Mouse (Mus musculus): ENCODE results near the gene Sbno2. TPM values are rescaled to one million over a fixed set of nuclear protein-coding genes. Genes with fewer than 3 reads are reported as not detected.

Sbno2 gene
- total RNA-seq, 2 experiments from 2014 or later, result 20.4 to 21.2 TPM

DNA sequence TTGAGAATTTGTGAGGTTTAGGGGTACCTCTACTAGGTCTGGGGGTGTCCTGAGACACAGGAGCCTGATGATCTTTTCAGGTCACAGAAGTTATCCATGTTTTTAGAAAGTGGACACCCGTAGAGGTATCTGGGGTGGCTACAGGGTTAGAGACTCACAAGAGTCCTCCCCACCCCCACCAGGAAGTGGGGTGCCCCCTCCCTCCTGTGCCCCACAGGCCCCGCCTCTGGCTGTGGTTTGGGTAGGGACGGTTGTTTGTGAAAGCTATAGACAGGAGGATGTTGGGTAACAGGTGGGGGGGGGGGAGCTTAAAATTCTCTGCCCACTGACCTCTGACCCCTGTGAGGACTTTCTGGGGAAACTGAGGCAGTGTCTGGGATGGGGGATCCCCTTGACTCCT, 88.0 kb downstream of the Sbno2 start:
- intact Hi-C loops (cut with DNase I), result no loop called here
- DNase-seq (ENCODE audit: extremely low spot score in 1 of 2, low spot score in 2 of 2), result peak in 1 of 2 experiments; percentile 68

DNA sequence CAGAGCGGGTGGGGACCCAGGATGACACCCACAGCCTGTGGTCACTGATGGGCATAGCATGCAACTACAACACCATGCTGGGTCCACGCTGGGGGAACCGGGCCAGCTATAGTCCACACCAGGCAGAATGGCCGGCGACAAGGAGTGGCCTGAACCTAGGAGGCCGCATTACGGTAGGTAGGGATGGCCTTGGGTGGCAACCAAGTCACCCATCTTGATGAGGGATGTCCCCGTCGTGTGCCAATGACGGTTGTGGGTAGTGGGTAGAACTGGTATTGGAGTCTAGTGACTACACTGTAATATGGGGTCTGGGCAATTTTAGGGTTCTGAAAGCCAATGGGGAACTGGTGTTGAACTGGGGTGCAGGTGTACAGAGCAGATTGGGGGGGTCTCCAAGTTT, 88.4 kb downstream of the Sbno2 start:
- intact Hi-C loops (cut with DNase I), result no loop called here
- DNase-seq (ENCODE audit: extremely low spot score in 1 of 2, low spot score in 2 of 2), result peak in 1 of 2 experiments; percentile 28

DNA sequence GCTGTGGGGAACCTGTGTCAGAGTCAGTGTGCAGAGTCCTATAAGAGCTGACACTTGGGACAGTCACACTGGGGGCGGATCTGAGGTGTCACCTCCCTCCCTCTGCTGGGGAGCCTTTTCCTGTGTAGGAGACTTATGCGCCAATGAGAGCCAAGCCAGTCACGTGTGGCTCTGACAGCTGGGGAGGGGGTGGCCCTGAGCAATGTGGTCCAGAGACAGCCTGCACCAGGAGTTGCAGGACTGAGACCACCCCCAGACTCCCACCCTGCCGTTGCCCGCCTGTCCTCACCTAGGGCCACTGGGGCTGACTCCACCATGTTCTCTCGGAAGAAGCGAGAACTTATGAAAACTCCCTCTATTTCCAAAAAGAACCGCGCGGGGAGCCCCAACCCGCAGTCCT, 88.9 kb downstream of the Sbno2 start, which contains the start of gene Arhgap45:
Gene Arhgap45, plus strand, starts transcription at position 143 of the 400 bp plus-strand sequence.
- intact Hi-C loops (cut with DNase I), result no loop called here
- DNase-seq (ENCODE audit: extremely low spot score in 1 of 2, low spot score in 2 of 2), result peak in 1 of 2 experiments; percentile 51

DNA sequence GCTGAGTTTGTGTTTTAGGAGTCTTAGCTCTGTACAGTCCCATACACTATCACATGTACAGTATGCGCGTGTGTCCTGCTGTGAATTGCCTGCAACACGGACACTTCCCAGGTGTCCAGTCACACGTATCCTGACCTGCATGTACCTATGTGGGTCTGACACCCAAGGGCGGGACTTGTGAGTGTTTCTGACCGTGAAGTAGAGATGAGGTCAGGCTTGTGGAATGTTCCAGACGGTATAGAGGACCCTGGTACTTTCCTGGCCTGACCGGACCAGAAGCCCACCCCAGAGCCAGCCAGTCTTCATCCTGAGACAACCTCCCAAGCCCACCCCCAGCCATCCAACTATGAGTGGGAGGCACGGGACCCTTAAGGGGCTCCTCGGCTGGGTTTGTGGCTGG, 89.8 kb downstream of the Sbno2 start:
- peak in 1 of 2 experiments; percentile 25 for DNase-seq (ENCODE audit: extremely low spot score in 1 of 2, low spot score in 2 of 2)
- intact Hi-C loops (cut with DNase I), result no loop called here

DNA sequence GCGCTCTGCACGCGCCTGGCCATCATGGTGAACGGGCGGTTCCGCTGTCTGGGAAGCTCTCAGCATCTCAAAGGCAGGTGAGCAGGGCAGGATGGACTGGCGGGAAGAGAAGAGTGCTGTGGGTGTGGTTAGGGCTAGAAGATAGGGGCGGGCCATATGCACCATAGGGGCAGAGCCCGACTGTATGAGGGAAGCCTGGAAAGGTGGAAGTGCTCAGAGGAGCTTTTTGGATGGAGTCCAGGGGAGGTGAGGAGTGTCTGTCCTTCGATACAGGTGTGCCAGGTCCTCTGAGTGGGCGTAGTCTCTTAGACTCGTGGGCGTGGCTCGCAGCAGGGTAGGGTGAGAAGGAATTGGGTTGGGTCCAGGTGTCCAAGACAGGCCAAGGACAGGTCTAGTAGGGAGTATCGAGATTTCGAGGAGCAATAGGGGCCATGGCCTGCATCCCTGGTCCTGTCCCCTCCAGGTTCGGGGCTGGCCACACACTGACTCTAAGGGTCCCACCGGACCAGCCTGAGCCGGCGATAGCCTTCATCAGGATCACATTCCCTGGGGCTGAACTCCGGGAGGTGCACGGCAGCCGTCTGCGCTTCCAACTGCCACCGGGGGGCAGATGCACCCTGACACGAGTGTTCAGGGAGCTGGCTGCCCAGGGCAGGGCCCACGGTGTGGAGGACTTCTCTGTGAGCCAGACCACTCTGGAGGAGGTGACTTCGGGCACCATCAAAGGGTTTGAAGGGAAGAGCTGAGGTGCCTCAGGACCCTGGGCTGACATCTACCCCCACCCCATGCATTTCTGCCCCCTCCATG, 90.7 kb downstream of the Sbno2 start:
- intact Hi-C loops (cut with DNase I), result no loop called here
- DNase-seq (ENCODE audit: extremely low spot score in 1 of 2, low spot score in 2 of 2), result peak in 1 of 2 experiments; percentile 32

DNA sequence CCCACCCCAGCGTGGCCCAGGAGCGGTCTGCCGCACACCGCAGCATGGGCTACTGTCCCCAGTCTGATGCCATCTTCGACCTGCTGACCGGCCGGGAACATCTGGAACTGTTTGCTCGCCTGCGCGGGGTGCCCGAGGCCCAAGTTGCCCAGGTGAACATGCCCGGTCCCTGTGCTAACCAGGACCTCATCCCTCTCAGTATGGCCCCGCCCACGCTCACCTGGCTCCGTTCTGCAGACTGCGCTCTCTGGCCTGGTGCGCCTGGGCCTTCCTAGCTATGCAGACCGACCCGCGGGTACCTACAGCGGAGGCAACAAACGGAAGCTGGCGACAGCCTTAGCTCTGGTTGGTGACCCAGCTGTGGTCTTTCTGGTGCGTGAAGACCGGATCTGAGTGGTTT, 91.8 kb downstream of the Sbno2 start:
- peak in 1 of 2 experiments; percentile 38 for DNase-seq (ENCODE audit: extremely low spot score in 1 of 2, low spot score in 2 of 2)
- intact Hi-C loops (cut with DNase I), result no loop called here

DNA sequence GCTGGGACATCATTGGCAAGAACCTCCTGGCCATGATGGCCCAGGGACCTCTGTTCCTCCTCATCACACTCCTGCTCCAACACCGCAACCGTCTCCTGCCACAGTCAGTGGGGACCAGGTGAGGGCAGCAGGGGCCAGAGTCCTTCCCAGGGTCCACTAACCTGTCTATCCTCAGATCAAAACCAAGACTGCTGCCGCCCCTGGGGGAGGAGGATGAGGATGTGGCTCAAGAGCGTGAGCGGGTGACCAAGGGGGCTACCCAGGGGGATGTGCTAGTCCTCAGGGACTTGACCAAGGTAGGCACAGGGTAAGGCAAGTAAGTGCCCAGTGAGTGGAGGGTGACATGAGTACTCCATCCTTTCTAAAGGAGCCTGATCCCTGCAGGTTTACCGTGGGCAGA, 93.6 kb downstream of the Sbno2 start:
- intact Hi-C loops (cut with DNase I), result no loop called here
- no peak for DNase-seq (ENCODE audit: extremely low spot score in 1 of 2, low spot score in 2 of 2)

Other genes with a start within 250 kb of the Sbno2 start
- 1 to 10 TPM; 4.5 to 5.2 TPM for gene Prtn3, start 231.1 kb downstream of the Sbno2 start, total RNA-seq (2021)
- 100 to 1,000 TPM; 135 to 142 TPM for gene Plppr3, start 230.9 kb downstream of the Sbno2 start, total RNA-seq (2021)
- not detected for gene Elane, start 219.3 kb downstream of the Sbno2 start, total RNA-seq (2021)
- not detected for gene Cfd, start 214.7 kb downstream of the Sbno2 start, total RNA-seq (2021)
- gene Med16, start 196.6 kb downstream of the Sbno2 start, total RNA-seq (2021), result 10 to 100 TPM; 55.4 to 61.9 TPM
- not detected for gene Gm26602, start 194.7 kb downstream of the Sbno2 start, total RNA-seq (2021)
- gene Kiss1r, start 188.6 kb downstream of the Sbno2 start, total RNA-seq (2021), result 1 to 10 TPM; 6.8 to 8.4 TPM
- 100 to 1,000 TPM; 389 to 406 TPM for gene R3hdm4, start 184.4 kb downstream of the Sbno2 start, total RNA-seq (2021)
- gene Arid3a, start 178.5 kb downstream of the Sbno2 start, total RNA-seq (2021), result 1 to 10 TPM; 6.0 to 7.1 TPM
- gene Wdr18, start 145.4 kb downstream of the Sbno2 start, total RNA-seq (2021), result 10 to 100 TPM; 46.2 to 49.9 TPM
- gene Grin3b, start 134.9 kb downstream of the Sbno2 start, total RNA-seq (2021), result under 1 TPM; 0.24 to 0.28 TPM
- gene Tmem259, start 121.2 kb downstream of the Sbno2 start, total RNA-seq (2021), result 100 to 1,000 TPM; 136 TPM
- gene Cnn2, start 117.0 kb downstream of the Sbno2 start, total RNA-seq (2021), result 10 to 100 TPM in 1 of 2 experiments, 1 to 10 TPM in 1; 8.9 to 12.4 TPM
- gene Abca7, start 109.1 kb downstream of the Sbno2 start, total RNA-seq (2021), result 1 to 10 TPM; 8.5 to 9.8 TPM
- 1 to 10 TPM; 3.3 to 4.5 TPM for gene Arhgap45, start 88.9 kb downstream of the Sbno2 start, total RNA-seq (2021)
- 10 to 100 TPM; 64.1 to 66.0 TPM for gene Polr2e, start 65.8 kb downstream of the Sbno2 start, total RNA-seq (2021)
- gene Gpx4, start 58.4 kb downstream of the Sbno2 start, total RNA-seq (2021), result 100 to 1,000 TPM; 436 to 469 TPM
- 10 to 100 TPM; 81.6 to 93.4 TPM for gene Stk11, start 10.2 kb upstream of the Sbno2 start, total RNA-seq (2021)
- 100 to 1,000 TPM; 342 to 379 TPM for gene Atp5d, start 33.1 kb upstream of the Sbno2 start, total RNA-seq (2021)
- 100 to 1,000 TPM; 394 to 415 TPM for gene Cbarp, start 35.3 kb upstream of the Sbno2 start, total RNA-seq (2021)
- 100 to 1,000 TPM in 1 of 2 experiments, 10 to 100 TPM in 1; 92.6 to 103 TPM for gene Midn, start 42.7 kb upstream of the Sbno2 start, total RNA-seq (2021)
- gene Cirbp, start 60.4 kb upstream of the Sbno2 start, total RNA-seq (2021), result 100 to 1,000 TPM; 138 to 151 TPM
- 1 to 10 TPM; 4.5 TPM for gene 1600002K03Rik, start 67.4 kb upstream of the Sbno2 start, total RNA-seq (2021)
- gene Efna2, start 73.9 kb upstream of the Sbno2 start, total RNA-seq (2021), result 10 to 100 TPM; 18.4 to 19.1 TPM
- gene Mum1, start 120.9 kb upstream of the Sbno2 start, total RNA-seq (2021), result 10 to 100 TPM; 43.5 to 45.3 TPM
- 100 to 1,000 TPM; 142 to 161 TPM for gene Ndufs7, start 143.6 kb upstream of the Sbno2 start, total RNA-seq (2021)
- 10 to 100 TPM; 25.9 to 26.0 TPM for gene Gamt, start 155.4 kb upstream of the Sbno2 start, total RNA-seq (2021)
- gene Dazap1, start 155.9 kb upstream of the Sbno2 start, total RNA-seq (2021), result 10 to 100 TPM; 95.2 to 98.6 TPM
- 100 to 1,000 TPM; 784 to 803 TPM for gene Rps15, start 186.9 kb upstream of the Sbno2 start, total RNA-seq (2021)
- 100 to 1,000 TPM; 175 to 194 TPM for gene Apc2, start 190.4 kb upstream of the Sbno2 start, total RNA-seq (2021)
- 10 to 100 TPM; 19.9 to 21.0 TPM for gene 2310011J03Rik, start 215.0 kb upstream of the Sbno2 start, total RNA-seq (2021)
- gene Pcsk4, start 223.9 kb upstream of the Sbno2 start, total RNA-seq (2021), result 1 to 10 TPM; 9.8 to 9.9 TPM
- gene Reep6, start 224.4 kb upstream of the Sbno2 start, total RNA-seq (2021), result 10 to 100 TPM in 1 of 2 experiments, 1 to 10 TPM in 1; 9.3 to 10.1 TPM
- gene Adamtsl5, start 242.8 kb upstream of the Sbno2 start, total RNA-seq (2021), result under 1 TPM; 0.66 to 0.85 TPM

Measured in left cerebral cortex, postnatal 10 days (tissue).